Mouse (Mus musculus) midbrain, embryonic 12.5 days (tissue): ENCODE results near the gene Gdpd5. TPM values are rescaled to one million over a fixed set of nuclear protein-coding genes. Genes with fewer than 3 reads are reported as not detected.

ENCODE experiments used
- ATAC-seq: fragments of 200-750 bp; cut with Nextera tagmentation; 2 replicates; pipeline ENCODE4 v1.8.0; 2017; ENCODE audit warnings: low read depth, moderate TSS enrichment, moderate library complexity; ENCODE audit not compliant: low FRiP score
- H3K27ac ChIP-seq: fragments of 300-500 bp; sonication (generic); replicated peaks from 2 replicates; pipeline ENCODE4 v1.5.1; 2016; ENCODE audit warnings: mild to moderate bottlenecking
- H3K27me3 ChIP-seq: fragments of 300-500 bp; sonication (generic); 2 replicates; pipeline ENCODE4 v1.6.1; 2016; ENCODE audit warnings: mild to moderate bottlenecking
- H3K36me3 ChIP-seq: fragments of 300-500 bp; sonication (generic); 2 replicates; pipeline ENCODE4 v1.6.1; 2016
- H3K4me1 ChIP-seq: fragments of 300-500 bp; sonication (generic); 2 replicates; pipeline ENCODE4 v1.6.1; 2016
- H3K4me2 ChIP-seq: fragments of 300-500 bp; sonication (generic); replicated peaks from 2 replicates; pipeline ENCODE4 v1.6.1; 2016; ENCODE audit warnings: mild to moderate bottlenecking, moderate library complexity
- H3K4me3 ChIP-seq: fragments of 300-500 bp; sonication (generic); 2 replicates; pipeline ENCODE4 v1.5.1; 2016; ENCODE audit warnings: mild to moderate bottlenecking
- H3K9ac ChIP-seq: fragments of 300-500 bp; sonication (generic); replicated peaks from 2 replicates; pipeline ENCODE4 v1.6.1; 2016; ENCODE audit warnings: mild to moderate bottlenecking, moderate library complexity
- H3K9me3 ChIP-seq: fragments of 300-500 bp; sonication (generic); 2 replicates; pipeline ENCODE4 v1.6.1; 2016; ENCODE audit warnings: mild to moderate bottlenecking
- WGBS: fragments of 180-500 bp; shearing (Covaris S2); methylation state at CpG from one replicate; pipeline ENCODE4 v1.1.7; 2016; 5-methylcytosine and 5-hydroxymethylcytosine counted together
- polyA plus RNA-seq: library from polyadenylated mRNA; unstranded; fragments of >200 nt; fragmentation: Nextera tagmentation; extraction: Ambion mirVana; gene quantifications from 2 replicates; pipeline ENCODE4 v1.2.1, GENCODE M21; 2016

Gdpd5 gene
- polyA plus RNA-seq, 1 experiment from 2014 or later: 32.7 TPM

GRCm38 (mm10) chr7:99469680-99470405, 88.6 kb downstream of the Gdpd5 start:
- H3K4me3 ChIP-seq: no peak overlapping the region
- no peak overlapping the region for H3K9ac ChIP-seq
- ATAC-seq: no peak
- WGBS: 84% methylated on average over 17 of the region's 17 CpGs
- no peak overlapping the region for H3K27ac ChIP-seq
- H3K27me3 ChIP-seq: peaks cover 39% of the 10 kb centered on the region
- no peak overlapping the region for H3K4me2 ChIP-seq
- H3K36me3 ChIP-seq: peaks cover 36% of the 10 kb centered on the region
- no peaks in the 10 kb centered on the region for H3K9me3 ChIP-seq
- H3K4me1 ChIP-seq: peaks cover 49% of the 10 kb centered on the region

GRCm38 (mm10) chr7:99471578-99471977, 90.4 kb downstream of the Gdpd5 start:
- H3K36me3 ChIP-seq: peaks cover 42% of the 10 kb centered on the region

GRCm38 (mm10) chr7:99473638-99474407, 92.6 kb downstream of the Gdpd5 start:
- Histone ChIP-seq H3K9me3 (no peaks in the 10 kb centered on the region), H3K27me3 (peaks cover 20% of the 10 kb centered on the region), H3K36me3 (peaks cover 64% of the 10 kb centered on the region), H3K27ac (peak overlapping the region; percentile 84), H3K4me3 (no peak overlapping the region), H3K4me1 (peaks cover 22% of the 10 kb centered on the region), H3K4me2 (no peak overlapping the region), H3K9ac (no peak overlapping the region)
- ATAC-seq: no peak
- WGBS: 92% methylated on average over 14 of the region's 14 CpGs

More at GRCm38 (mm10) chr7:99471578-99471977, 90.4 kb downstream of the Gdpd5 start:
- Histone ChIP-seq H3K4me3 (no peak overlapping the region), H3K27me3 (peaks cover 39% of the 10 kb centered on the region), H3K9me3 (no peaks in the 10 kb centered on the region), H3K9ac (no peak overlapping the region), H3K4me2 (no peak overlapping the region), H3K4me1 (peaks cover 35% of the 10 kb centered on the region), H3K27ac (no peak overlapping the region)
- 63% methylated on average over 18 of the region's 18 CpGs for WGBS
- ATAC-seq: no peak

- Histone ChIP-seq H3K36me3 (peaks cover 76% of the 10 kb centered on the region), H3K4me2 (no peak overlapping the region), H3K4me1 (peaks cover 17% of the 10 kb centered on the region; the same call in 1 of the 2 replicates), H3K4me3 (no peak overlapping the region), H3K27ac (peak overlapping the region; percentile 84), H3K27me3 (peaks cover 8% of the 10 kb centered on the region), H3K9ac (0 out of 2 replicates have a peak overlapping the region, but pooled peaks have one; percentile 4), H3K9me3 (no peaks in the 10 kb centered on the region)
- WGBS: 47% methylated on average over 12 of the region's 12 CpGs
- peak; percentile 85 for ATAC-seq
Measured at GRCm38 (mm10) chr7:99474836-99475561, 93.8 kb downstream of the Gdpd5 start.

- Histone ChIP-seq H3K9me3 (no peaks in the 10 kb centered on the region), H3K4me2 (no peak overlapping the region), H3K27ac (peak overlapping the region; percentile 84), H3K27me3 (peaks cover 4% of the 10 kb centered on the region), H3K9ac (no peak overlapping the region), H3K4me1 (peaks cover 21% of the 10 kb centered on the region), H3K36me3 (peaks cover 81% of the 10 kb centered on the region), H3K4me3 (no peak overlapping the region)
- no peak for ATAC-seq
- WGBS: 85% methylated on average over 2 of the region's 2 CpGs
Measured at GRCm38 (mm10) chr7:99475562-99475911, 94.3 kb downstream of the Gdpd5 start.

- H3K4me1 ChIP-seq: peaks cover 32% of the 10 kb centered on the region
- H3K27me3 ChIP-seq: no peaks in the 10 kb centered on the region
- peak overlapping the region; percentile 84 for H3K27ac ChIP-seq
- 52% methylated on average over 3 of the region's 3 CpGs for WGBS
- H3K9ac ChIP-seq: no peak overlapping the region
- H3K9me3 ChIP-seq: no peaks in the 10 kb centered on the region
- peaks cover 88% of the 10 kb centered on the region for H3K36me3 ChIP-seq
- H3K4me2 ChIP-seq: no peak overlapping the region
- no peak overlapping the region for H3K4me3 ChIP-seq
- ATAC-seq: no peak
Measured at GRCm38 (mm10) chr7:99476558-99477114, 95.4 kb downstream of the Gdpd5 start.

GRCm38 (mm10) chr7:99477235-99477634, 96.0 kb downstream of the Gdpd5 start:
- Histone ChIP-seq H3K9ac (no peak overlapping the region), H3K27me3 (no peaks in the 10 kb centered on the region), H3K4me3 (no peak overlapping the region), H3K9me3 (no peaks in the 10 kb centered on the region), H3K4me1 (peaks cover 38% of the 10 kb centered on the region), H3K36me3 (peaks cover 88% of the 10 kb centered on the region), H3K4me2 (no peak overlapping the region), H3K27ac (no peak overlapping the region)
- ATAC-seq: no peak
- WGBS: 84% methylated on average over 5 of the region's 5 CpGs

GRCm38 (mm10) chr7:99482637-99483036, 101.4 kb downstream of the Gdpd5 start:
- 8% methylated on average over 6 of the region's 6 CpGs for WGBS
- Histone ChIP-seq H3K4me2 (peak overlapping the region; percentile 89), H3K27ac (peak overlapping the region; percentile 81), H3K4me3 (peak overlapping the region; percentile 89), H3K4me1 (peaks cover 34% of the 10 kb centered on the region), H3K27me3 (peaks cover 14% of the 10 kb centered on the region), H3K9me3 (no peaks in the 10 kb centered on the region), H3K9ac (peak overlapping the region; percentile 95), H3K36me3 (peaks cover 48% of the 10 kb centered on the region)
- no peak for ATAC-seq

GRCm38 (mm10) chr7:99483271-99483923, 102.2 kb downstream of the Gdpd5 start, which contains the start of gene Rps3:
TSS of gene Rps3 (minus strand) at chr7:99483738.
- under 1% methylated on average over 45 of the region's 45 CpGs for WGBS
- H3K9ac ChIP-seq: peak within 1 kb of the TSS; percentile 95
- peaks cover 40% of the 10 kb centered on the region for H3K36me3 ChIP-seq
- H3K27ac ChIP-seq: peak within 1 kb of the TSS; percentile 81
- peak within 1 kb of the TSS; percentile 89 for H3K4me2 ChIP-seq
- H3K27me3 ChIP-seq: peaks cover 17% of the 10 kb centered on the region
- peaks cover 30% of the 10 kb centered on the region for H3K4me1 ChIP-seq
- H3K9me3 ChIP-seq: no peaks in the 10 kb centered on the region
- peak within 1 kb of the TSS; percentile 89 for H3K4me3 ChIP-seq
- peak; percentile 97 for ATAC-seq

GRCm38 (mm10) chr7:99483924-99484319, 102.7 kb downstream of the Gdpd5 start:
- 45% methylated on average over 8 of the region's 8 CpGs for WGBS
- peaks cover 35% of the 10 kb centered on the region for H3K36me3 ChIP-seq
- ATAC-seq: peak; percentile 50
- no peaks in the 10 kb centered on the region for H3K9me3 ChIP-seq
- peak overlapping the region; percentile 89 for H3K4me3 ChIP-seq
- peaks cover 17% of the 10 kb centered on the region for H3K27me3 ChIP-seq
- H3K4me1 ChIP-seq: peaks cover 30% of the 10 kb centered on the region
- H3K4me2 ChIP-seq: peak overlapping the region; percentile 89
- H3K27ac ChIP-seq: no peak overlapping the region
- H3K9ac ChIP-seq: no peak overlapping the region

- no peak overlapping the region for H3K4me2 ChIP-seq
- no peak overlapping the region for H3K4me3 ChIP-seq
- H3K27me3 ChIP-seq: peaks cover 17% of the 10 kb centered on the region
- H3K9ac ChIP-seq: no peak overlapping the region
- H3K4me1 ChIP-seq: peaks cover 30% of the 10 kb centered on the region
- H3K27ac ChIP-seq: no peak overlapping the region
- WGBS: 88% methylated on average over 1 of the region's 1 CpGs
- peaks cover 27% of the 10 kb centered on the region for H3K36me3 ChIP-seq
- no peaks in the 10 kb centered on the region for H3K9me3 ChIP-seq
- ATAC-seq: no peak
Measured at GRCm38 (mm10) chr7:99484679-99485078, 103.5 kb downstream of the Gdpd5 start.
